Mouse (Mus musculus) neural tube, embryonic 11.5 days (tissue): ENCODE measurements around the gene Mau2. TPM values are rescaled to one million over a fixed set of nuclear protein-coding genes. Genes with fewer than 3 reads are reported as not detected.
"Not testable (repeated sequence)": the region's sequence is repeated elsewhere in the genome, so short reads cannot be mapped to it uniquely, and the experiment has no call there.

Source experiments
- ATAC-seq: fragments of 200-750 bp; cut with Nextera tagmentation; 2 replicates; pipeline ENCODE4 v1.8.0; 2017; ENCODE audit warnings: moderate number of reproducible peaks, mild to moderate bottlenecking, moderate TSS enrichment, moderate library complexity; ENCODE audit not compliant: insufficient read depth, low FRiP score, low TSS enrichment
- DNase-seq: peaks from one replicate; pipeline ENCODE4 v3.0.0-alpha.2; 2015; ENCODE audit warnings: low spot score
- H3K27ac ChIP-seq: fragments of 300-500 bp; sonication (generic); 2 replicates; pipeline ENCODE4 v1.5.1; 2014; ENCODE audit warnings: low read depth, mild to moderate bottlenecking, low read length
- H3K27me3 ChIP-seq: fragments of 300-500 bp; sonication (generic); 2 replicates; pipeline ENCODE4 v1.6.1; 2014; ENCODE audit warnings: mild to moderate bottlenecking, low read length, mixed read lengths; ENCODE audit not compliant: control insufficient read depth, insufficient read depth
- H3K36me3 ChIP-seq: fragments of 300-500 bp; sonication (generic); 2 replicates; pipeline ENCODE4 v1.6.1; 2014; ENCODE audit warnings: mild to moderate bottlenecking, low read length, moderate library complexity, mixed read lengths; ENCODE audit not compliant: control insufficient read depth, insufficient read depth
- H3K4me1 ChIP-seq: fragments of 300-500 bp; sonication (generic); 2 replicates; pipeline ENCODE4 v1.6.1; 2014; ENCODE audit warnings: low read length, mixed read lengths; ENCODE audit not compliant: control insufficient read depth, insufficient read depth
- H3K4me2 ChIP-seq: fragments of 300-500 bp; sonication (generic); 2 replicates; pipeline ENCODE4 v1.6.1; 2014; ENCODE audit warnings: low read depth, mild to moderate bottlenecking, moderate library complexity
- H3K4me3 ChIP-seq: fragments of 300-500 bp; sonication (generic); 2 replicates; pipeline ENCODE4 v1.5.1; 2014; ENCODE audit warnings: low read depth, low read length
- H3K9ac ChIP-seq: fragments of 300-500 bp; sonication (generic); 2 replicates; pipeline ENCODE4 v1.6.1; 2014; ENCODE audit warnings: mild to moderate bottlenecking, low read length
- H3K9me3 ChIP-seq: fragments of 300-500 bp; sonication (generic); 2 replicates; pipeline ENCODE4 v1.6.1; 2016; ENCODE audit warnings: low read length; ENCODE audit not compliant: control insufficient read depth
- WGBS: fragments of 180-500 bp; shearing (Covaris S2); extraction: QIAGEN DNeasy Blood & Tissue Kit; methylation state at CpG from one replicate; pipeline ENCODE4 v1.1.7; 2014; 5-methylcytosine and 5-hydroxymethylcytosine counted together
- polyA plus RNA-seq: library from polyadenylated mRNA; unstranded; fragments of >200 nt; fragmentation: Nextera tagmentation; extraction: Ambion mirVana; gene quantifications from 2 replicates; pipeline ENCODE4 v1.2.1, GENCODE M21; 2014

Mau2 gene
- polyA plus RNA-seq, 1 experiment from 2014 or later = 62.1 TPM

- peak overlapping the region; percentile 85 for H3K9ac ChIP-seq
- H3K4me3 ChIP-seq = peak overlapping the region; percentile 92
- WGBS = 2% methylated on average over 44 of the region's 47 CpGs
- H3K4me1 ChIP-seq = peaks cover 19% of the 10 kb centered on the region
- DNase-seq (no peak), ATAC-seq (peak; percentile 24; the same call in 1 of the 2 replicates)
- H3K9me3 ChIP-seq = no peaks in the 10 kb centered on the region
- no peaks in the 10 kb centered on the region for H3K36me3 ChIP-seq
- H3K27ac ChIP-seq = 0 out of 2 replicates have a peak overlapping the region, but pooled peaks have one; percentile 45
- H3K27me3 ChIP-seq = no peaks in the 10 kb centered on the region
- H3K4me2 ChIP-seq = peak overlapping the region; percentile 89
Measured at GRCm38 (mm10) chr8:70041885-70042546, 518 bp downstream of the Mau2 start.

- ATAC-seq = no peak
- Histone ChIP-seq H3K4me1 (peaks cover 12% of the 10 kb centered on the region; the same call in 1 of the 2 replicates), H3K9me3 (no peaks in the 10 kb centered on the region), H3K4me3 (no peak overlapping the region), H3K4me2 (no peak overlapping the region), H3K27me3 (no peaks in the 10 kb centered on the region), H3K27ac (no peak overlapping the region), H3K36me3 (no peaks in the 10 kb centered on the region), H3K9ac (no peak overlapping the region)
- no peak for DNase-seq
- WGBS = 94% methylated on average over 1 of the region's 1 CpGs
Measured at GRCm38 (mm10) chr8:70037994-70038393, 4.5 kb downstream of the Mau2 start.

- peaks cover 38% of the 10 kb centered on the region for H3K36me3 ChIP-seq
Measured at GRCm38 (mm10) chr8:70030255-70030654, 12.3 kb downstream of the Mau2 start.

GRCm38 (mm10) chr8:70026151-70026550, 16.4 kb downstream of the Mau2 start:
- H3K4me3 ChIP-seq = no peak overlapping the region
- 98% methylated on average over 2 of the region's 2 CpGs for WGBS
- DNase-seq (no peak), ATAC-seq (no peak)
- peaks cover 57% of the 10 kb centered on the region for H3K36me3 ChIP-seq
- H3K9me3 ChIP-seq = no peaks in the 10 kb centered on the region
- no peaks in the 10 kb centered on the region for H3K4me1 ChIP-seq
- H3K27ac ChIP-seq = no peak overlapping the region
- no peaks in the 10 kb centered on the region for H3K27me3 ChIP-seq
- no peak overlapping the region for H3K4me2 ChIP-seq
- H3K9ac ChIP-seq = no peak overlapping the region

More at GRCm38 (mm10) chr8:70030255-70030654, 12.3 kb downstream of the Mau2 start:
- ATAC-seq = no peak
- no peak overlapping the region for H3K4me3 ChIP-seq
- H3K27ac ChIP-seq = no peak overlapping the region
- WGBS = 96% methylated on average over 1 of the region's 1 CpGs
- H3K9ac ChIP-seq = no peak overlapping the region
- no peaks in the 10 kb centered on the region for H3K27me3 ChIP-seq
- no peaks in the 10 kb centered on the region for H3K9me3 ChIP-seq
- no peaks in the 10 kb centered on the region for H3K4me1 ChIP-seq
- H3K4me2 ChIP-seq = no peak overlapping the region
- DNase-seq = no peak

- no peak overlapping the region for H3K4me3 ChIP-seq
- no peak overlapping the region for H3K9ac ChIP-seq
- no peak overlapping the region for H3K4me2 ChIP-seq
- H3K27ac ChIP-seq = no peak overlapping the region
- H3K4me1 ChIP-seq = no peaks in the 10 kb centered on the region
- DNase-seq (no peak), ATAC-seq (no peak)
- no peaks in the 10 kb centered on the region for H3K9me3 ChIP-seq
- WGBS = 75% methylated on average over 8 of the region's 8 CpGs
- no peaks in the 10 kb centered on the region for H3K27me3 ChIP-seq
- peaks cover 48% of the 10 kb centered on the region for H3K36me3 ChIP-seq
Measured at GRCm38 (mm10) chr8:70023596-70023995, 18.9 kb downstream of the Mau2 start.

- no peak for DNase-seq
- WGBS = 58% methylated on average over 1 of the region's 1 CpGs
- no peaks in the 10 kb centered on the region for H3K4me1 ChIP-seq
- no peak overlapping the region for H3K4me3 ChIP-seq
- no peak overlapping the region for H3K4me2 ChIP-seq
- H3K36me3 ChIP-seq = peaks cover 9% of the 10 kb centered on the region
- no peak overlapping the region for H3K9ac ChIP-seq
- no peaks in the 10 kb centered on the region for H3K27me3 ChIP-seq
- no peak overlapping the region for H3K27ac ChIP-seq
- H3K9me3 ChIP-seq = no peaks in the 10 kb centered on the region
- ATAC-seq = no peak
Measured at GRCm38 (mm10) chr8:70015017-70015416, 27.5 kb downstream of the Mau2 start.

DNA sequence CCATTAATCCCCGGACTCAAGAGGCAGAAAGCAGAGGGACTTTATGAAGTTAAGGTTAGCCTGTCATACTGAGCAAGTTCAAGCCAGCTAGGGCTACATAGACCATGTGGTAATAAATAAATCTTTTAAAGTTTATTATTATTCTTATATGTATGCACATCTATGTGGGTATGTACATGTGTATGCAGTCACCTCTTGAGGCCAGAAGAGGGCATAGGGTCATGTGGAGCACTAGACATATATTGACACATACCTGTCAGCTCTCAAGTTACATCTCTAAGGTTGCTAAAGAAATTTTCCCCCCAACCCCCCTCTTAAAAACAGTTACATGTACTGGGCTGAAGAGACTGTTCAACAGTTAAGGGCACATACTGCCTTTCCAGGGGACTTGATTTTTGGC, 29.8 kb downstream of the Mau2 start:
- H3K27me3 ChIP-seq = no peaks in the 10 kb centered on the region
- ATAC-seq (peak; percentile 27; the same call in 1 of the 2 replicates), DNase-seq (no peak)
- H3K4me2 ChIP-seq = no peak overlapping the region
- no peaks in the 10 kb centered on the region for H3K9me3 ChIP-seq
- H3K36me3 ChIP-seq = peaks cover 6% of the 10 kb centered on the region; the same call in 1 of the 2 replicates
- H3K9ac ChIP-seq = no peak overlapping the region
- H3K27ac ChIP-seq = no peak overlapping the region
- H3K4me1 ChIP-seq = no peaks in the 10 kb centered on the region
- H3K4me3 ChIP-seq = no peak overlapping the region
- WGBS = 94% methylated on average over 1 of the region's 1 CpGs

DNA sequence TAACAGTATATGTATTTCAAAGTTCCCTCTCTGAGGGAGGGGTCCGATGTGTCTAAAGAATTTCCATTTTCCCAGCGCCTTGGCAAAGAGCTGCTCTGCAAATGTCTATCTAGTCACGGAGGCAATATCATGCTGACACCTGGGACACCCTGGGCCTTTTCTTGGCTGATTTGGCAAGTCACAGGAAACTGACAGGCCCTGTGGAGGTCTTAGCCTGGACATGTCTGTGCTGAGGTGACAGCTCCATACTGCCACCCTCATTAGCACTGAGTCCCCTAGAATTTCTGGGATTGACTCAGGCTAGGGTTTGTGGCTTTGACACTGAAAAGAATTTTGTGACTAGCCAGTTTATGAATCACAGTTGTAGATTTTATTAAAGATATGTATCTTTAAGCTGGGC, 30.2 kb downstream of the Mau2 start:
- no peak for DNase-seq
- no peaks in the 10 kb centered on the region for H3K4me1 ChIP-seq
- no peak overlapping the region for H3K27ac ChIP-seq
- no peak for ATAC-seq
- no peak overlapping the region for H3K9ac ChIP-seq
- WGBS = 84% methylated on average over 3 of the region's 3 CpGs
- H3K36me3 ChIP-seq = peaks cover 4% of the 10 kb centered on the region; the same call in 1 of the 2 replicates
- H3K4me2 ChIP-seq = no peak overlapping the region
- H3K4me3 ChIP-seq = no peak overlapping the region
- no peaks in the 10 kb centered on the region for H3K9me3 ChIP-seq
- no peaks in the 10 kb centered on the region for H3K27me3 ChIP-seq

DNA sequence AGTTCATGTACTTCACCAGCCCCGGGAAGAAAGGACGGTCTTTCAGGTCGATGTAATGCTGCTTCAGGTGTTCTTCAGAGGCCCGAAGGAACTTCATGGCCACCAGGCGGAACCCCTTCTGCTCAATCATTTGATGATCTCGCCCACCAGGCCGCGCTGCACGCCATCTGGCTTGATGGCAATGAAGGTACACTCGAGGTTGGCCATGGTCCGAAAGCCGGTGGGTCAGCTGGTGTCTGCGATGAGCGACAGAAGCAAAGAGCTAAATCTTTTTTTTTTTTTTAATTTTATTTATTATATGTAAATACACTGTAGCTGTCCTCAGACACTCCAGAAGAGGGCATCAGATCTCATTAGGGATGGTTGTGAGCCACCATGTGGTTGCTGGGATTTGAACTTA, 31.7 kb downstream of the Mau2 start:
- not testable (repeated sequence) for ATAC-seq, H3K27me3 ChIP-seq

More for the DNA sequence above, 31.7 kb downstream of the Mau2 start:
- not testable (repeated sequence) for H3K27ac ChIP-seq, DNase-seq, H3K4me2 ChIP-seq, H3K4me3 ChIP-seq, H3K9ac ChIP-seq, H3K36me3 ChIP-seq, H3K4me1 ChIP-seq, H3K9me3 ChIP-seq
- WGBS = 89% methylated on average over 14 of the region's 14 CpGs
